Mouse (Mus musculus) lung, postnatal 0 days (tissue): ENCODE data around the gene Armc8. TPM values are rescaled to one million over a fixed set of nuclear protein-coding genes. Genes with fewer than 3 reads are reported as not detected.

ENCODE experiments used
- ATAC-seq: fragments of 200-750 bp; cut with Nextera tagmentation; 2 replicates; pipeline ENCODE4 v1.8.0; 2017; ENCODE audit warnings: moderate library complexity
- DNase-seq: peaks from one replicate; pipeline ENCODE4 v3.0.0-alpha.2; 2016; ENCODE audit warnings: low spot score
- H3K27ac ChIP-seq: fragments of 300-500 bp; sonication (generic); 2 replicates; pipeline ENCODE4 v1.5.1; 2014; ENCODE audit warnings: antibody characterized with exemption, mild to moderate bottlenecking, low read length, mixed read lengths
- H3K27me3 ChIP-seq: fragments of 300-500 bp; sonication (generic); replicated peaks from 2 replicates; pipeline ENCODE4 v1.6.1; 2014; ENCODE audit warnings: low read length, mixed read lengths; ENCODE audit not compliant: insufficient read depth
- H3K36me3 ChIP-seq: fragments of 300-500 bp; sonication (generic); 2 replicates; pipeline ENCODE4 v1.6.1; 2014; ENCODE audit warnings: low read length, mixed read lengths; ENCODE audit not compliant: insufficient read depth
- H3K4me1 ChIP-seq: fragments of 300-500 bp; sonication (generic); 2 replicates; pipeline ENCODE4 v1.6.1; 2014; ENCODE audit warnings: antibody characterized with exemption, low read depth, low read length, mixed read lengths; ENCODE audit not compliant: insufficient read depth
- H3K4me2 ChIP-seq: fragments of 300-500 bp; sonication (generic); replicated peaks from 2 replicates; pipeline ENCODE4 v1.6.1; 2014; ENCODE audit warnings: low read depth, mild to moderate bottlenecking, low read length, moderate library complexity, mixed read lengths
- H3K4me3 ChIP-seq: fragments of 300-500 bp; sonication (generic); 2 replicates; pipeline ENCODE4 v1.5.1; 2014; ENCODE audit warnings: low read depth, low read length
- H3K9ac ChIP-seq: fragments of 300-500 bp; sonication (generic); replicated peaks from 2 replicates; pipeline ENCODE4 v1.6.1; 2014; ENCODE audit warnings: low read depth, mild to moderate bottlenecking
- H3K9me3 ChIP-seq: fragments of 300-500 bp; sonication (generic); 2 replicates; pipeline ENCODE4 v1.6.1; 2016; ENCODE audit warnings: low read length, mixed read lengths
- CTCF ChIP-seq: IDR thresholded peaks from 2 replicates; pipeline ENCODE4 v1.5.1; 2016; ENCODE audit warnings: antibody characterized with exemption, mild to moderate bottlenecking
- EP300 ChIP-seq: IDR thresholded peaks from 2 replicates; pipeline ENCODE4 v1.6.1; 2016; ENCODE audit warnings: antibody characterized with exemption, mild to moderate bottlenecking, control low read depth
- WGBS: fragments of 180-500 bp; shearing (Covaris S2); extraction: QIAGEN DNeasy Blood & Tissue Kit; methylation state at CpG from one replicate; pipeline ENCODE4 v1.1.7; 2014; 5-methylcytosine and 5-hydroxymethylcytosine counted together
- polyA plus RNA-seq: library from polyadenylated mRNA; unstranded; fragments of >200 nt; fragmentation: Nextera tagmentation; extraction: Ambion mirVana; gene quantifications from 2 replicates; pipeline ENCODE4 v1.2.1, GENCODE M21; 2015

Gene Armc8
- polyA plus RNA-seq, 1 experiment from 2014 or later: 13.7 TPM

- ATAC-seq (no peak), DNase-seq (no peak)
- Histone ChIP-seq H3K4me1 (no peaks in the 10 kb centered on the region), H3K27ac (no peak overlapping the region), H3K9me3 (no peaks in the 10 kb centered on the region), H3K9ac (no peak overlapping the region), H3K4me3 (no peak overlapping the region), H3K36me3 (peaks cover 5% of the 10 kb centered on the region; the same call in 1 of the 2 replicates), H3K4me2 (no peak overlapping the region), H3K27me3 (no peaks in the 10 kb centered on the region)
- TF ChIP-seq CTCF: no peak
- no peak for TF ChIP-seq EP300
- WGBS: 66% methylated on average over 3 of the region's 3 CpGs
Observed at GRCm38 (mm10) chr9:99487841-99488240, 80.9 kb downstream of the Armc8 start.

GRCm38 (mm10) chr9:99487126-99487695, 81.5 kb downstream of the Armc8 start:
- DNase-seq: no peak
- no peak overlapping the region for H3K27ac ChIP-seq
- H3K4me2 ChIP-seq: no peak overlapping the region
- no peak for TF ChIP-seq CTCF
- no peak for TF ChIP-seq EP300
- H3K9me3 ChIP-seq: no peaks in the 10 kb centered on the region
- H3K36me3 ChIP-seq: peaks cover 5% of the 10 kb centered on the region; the same call in 1 of the 2 replicates
- no peaks in the 10 kb centered on the region for H3K4me1 ChIP-seq
- H3K4me3 ChIP-seq: no peak overlapping the region
- 82% methylated on average over 8 of the region's 8 CpGs for WGBS
- no peak for ATAC-seq
- H3K27me3 ChIP-seq: no peaks in the 10 kb centered on the region
- H3K9ac ChIP-seq: no peak overlapping the region

GRCm38 (mm10) chr9:99485144-99485543, 83.6 kb downstream of the Armc8 start:
- Histone ChIP-seq H3K9ac (no peak overlapping the region), H3K4me1 (no peaks in the 10 kb centered on the region), H3K27ac (no peak overlapping the region), H3K9me3 (no peaks in the 10 kb centered on the region), H3K4me3 (no peak overlapping the region), H3K27me3 (no peaks in the 10 kb centered on the region), H3K36me3 (peaks cover 5% of the 10 kb centered on the region; the same call in 1 of the 2 replicates), H3K4me2 (no peak overlapping the region)
- WGBS: 94% methylated on average over 4 of the region's 4 CpGs
- ATAC-seq (no peak), DNase-seq (no peak)
- no peak for TF ChIP-seq EP300

- H3K9me3 ChIP-seq: no peaks in the 10 kb centered on the region
- no peak for DNase-seq
- no peak overlapping the region for H3K9ac ChIP-seq
- no peak for ATAC-seq
- no peak overlapping the region for H3K4me3 ChIP-seq
- no peak for TF ChIP-seq EP300
- TF ChIP-seq CTCF: no peak
- no peak overlapping the region for H3K4me2 ChIP-seq
- no peaks in the 10 kb centered on the region for H3K27me3 ChIP-seq
- no peak overlapping the region for H3K27ac ChIP-seq
- H3K4me1 ChIP-seq: no peaks in the 10 kb centered on the region
- H3K36me3 ChIP-seq: peaks cover 5% of the 10 kb centered on the region; the same call in 1 of the 2 replicates
Observed at GRCm38 (mm10) chr9:99484632-99485031, 84.1 kb downstream of the Armc8 start.

GRCm38 (mm10) chr9:99483191-99483590, 85.5 kb downstream of the Armc8 start:
- no peak overlapping the region for H3K9ac ChIP-seq
- no peaks in the 10 kb centered on the region for H3K9me3 ChIP-seq
- WGBS: 77% methylated on average over 4 of the region's 4 CpGs
- H3K4me2 ChIP-seq: no peak overlapping the region
- H3K27me3 ChIP-seq: no peaks in the 10 kb centered on the region
- TF ChIP-seq EP300 (no peak), CTCF (no peak)
- DNase-seq (no peak), ATAC-seq (no peak)
- no peak overlapping the region for H3K4me3 ChIP-seq
- H3K27ac ChIP-seq: no peak overlapping the region
- no peaks in the 10 kb centered on the region for H3K4me1 ChIP-seq
- H3K36me3 ChIP-seq: no peaks in the 10 kb centered on the region

GRCm38 (mm10) chr9:99480764-99481163, 87.9 kb downstream of the Armc8 start:
- H3K27ac ChIP-seq: no peak overlapping the region
- H3K4me1 ChIP-seq: no peaks in the 10 kb centered on the region
- no peak for ATAC-seq
- H3K9ac ChIP-seq: no peak overlapping the region
- TF ChIP-seq EP300: no peak
- TF ChIP-seq CTCF: no peak
- 81% methylated on average over 4 of the region's 4 CpGs for WGBS
- no peak overlapping the region for H3K4me3 ChIP-seq
- no peaks in the 10 kb centered on the region for H3K36me3 ChIP-seq
- H3K9me3 ChIP-seq: no peaks in the 10 kb centered on the region
- H3K27me3 ChIP-seq: no peaks in the 10 kb centered on the region
- no peak overlapping the region for H3K4me2 ChIP-seq
- DNase-seq: no peak

- no peak overlapping the region for H3K4me3 ChIP-seq
- no peak overlapping the region for H3K4me2 ChIP-seq
- no peaks in the 10 kb centered on the region for H3K9me3 ChIP-seq
- WGBS: 38% methylated on average over 9 of the region's 9 CpGs
- H3K4me1 ChIP-seq: no peaks in the 10 kb centered on the region
- H3K36me3 ChIP-seq: no peaks in the 10 kb centered on the region
- H3K27me3 ChIP-seq: no peaks in the 10 kb centered on the region
- DNase-seq (peak; percentile 17), ATAC-seq (peak; percentile 30; the same call in 1 of the 2 replicates)
- no peak overlapping the region for H3K9ac ChIP-seq
- TF ChIP-seq CTCF (no peak), EP300 (no peak)
- H3K27ac ChIP-seq: no peak overlapping the region
Observed at GRCm38 (mm10) chr9:99479181-99479711, 89.5 kb downstream of the Armc8 start.
